Mouse (Mus musculus): ENCODE results near the gene 6430628N08Rik. TPM values are rescaled to one million over a fixed set of nuclear protein-coding genes. Genes with fewer than 3 reads are reported as not detected.

The 6430628N08Rik gene
- polyA plus RNA-seq, 1 experiment: not detected

- H3K79me3 ChIP-seq (ENCODE audit: low read depth): no peaks in the 10 kb centered on the region
- H3K36me3 ChIP-seq (ENCODE audit: control insufficient read depth, insufficient read depth): peaks cover 16% of the 10 kb centered on the region
- no peak overlapping the region for H3K4me3 ChIP-seq (ENCODE audit: insufficient read depth, poor library complexity, severe bottlenecking)
- H3K79me2 ChIP-seq (ENCODE audit: control insufficient read depth, insufficient read depth): no peaks in the 10 kb centered on the region
- TF ChIP-seq MYOD1 (IDR thresholded peaks at IDR 0.05; ENCODE audit: control insufficient read depth, insufficient read length, low read depth) (no peak), USF1 (IDR thresholded peaks at IDR 0.05; ENCODE audit: low read depth) (no peak), FOSL1 (IDR thresholded peaks at IDR 0.05; ENCODE audit: insufficient read depth, low read length, poor library complexity, severe bottlenecking) (no peak), MAX (IDR thresholded peaks at IDR 0.05) (no peak), CEBPB (IDR thresholded peaks at IDR 0.05; ENCODE audit: low read depth) (no peak), MYOG (IDR thresholded peaks at IDR 0.05; ENCODE audit: control insufficient read depth, extremely low read depth, insufficient read length) (no peak), CTCF (IDR thresholded peaks at IDR 0.05; ENCODE audit: control insufficient read depth, insufficient read depth, insufficient read length) (no peak)
- H3K27me3 ChIP-seq (ENCODE audit: control insufficient read depth, insufficient read depth, insufficient read length): no peaks in the 10 kb centered on the region
- H3ac ChIP-seq (ENCODE audit: control insufficient read depth, insufficient read length, low read depth): no peak overlapping the region
These were observed 33.1 kb upstream of the 6430628N08Rik start for GRCm38 (mm10) chr4:115857293-115857883.

- H3ac ChIP-seq (ENCODE audit: control insufficient read depth, insufficient read length, low read depth): no peak overlapping the region
- no peaks in the 10 kb centered on the region for H3K79me3 ChIP-seq (ENCODE audit: low read depth)
- no peaks in the 10 kb centered on the region for H3K79me2 ChIP-seq (ENCODE audit: control insufficient read depth, insufficient read depth)
- no peak for TF ChIP-seq CTCF (IDR thresholded peaks at IDR 0.05; ENCODE audit: control insufficient read depth, insufficient read depth, insufficient read length)
- no peak for TF ChIP-seq MYOD1 (IDR thresholded peaks at IDR 0.05; ENCODE audit: control insufficient read depth, insufficient read length, low read depth)
- TF ChIP-seq MAX (IDR thresholded peaks at IDR 0.05): no peak
- no peak for TF ChIP-seq USF1 (IDR thresholded peaks at IDR 0.05; ENCODE audit: low read depth)
- TF ChIP-seq CEBPB (IDR thresholded peaks at IDR 0.05; ENCODE audit: low read depth): no peak
- no peaks in the 10 kb centered on the region for H3K27me3 ChIP-seq (ENCODE audit: control insufficient read depth, insufficient read depth, insufficient read length)
- peaks cover 11% of the 10 kb centered on the region for H3K36me3 ChIP-seq (ENCODE audit: control insufficient read depth, insufficient read depth)
- H3K4me3 ChIP-seq (ENCODE audit: insufficient read depth, poor library complexity, severe bottlenecking): no peak overlapping the region
These were observed 27.1 kb upstream of the 6430628N08Rik start for GRCm38 (mm10) chr4:115863352-115863751.

GRCm38 (mm10) chr4:115863880-115864279 is 26.6 kb upstream of the 6430628N08Rik start:
- H3ac ChIP-seq (ENCODE audit: control insufficient read depth, insufficient read length, low read depth): no peak overlapping the region
- TF ChIP-seq MYOD1 (IDR thresholded peaks at IDR 0.05; ENCODE audit: control insufficient read depth, insufficient read length, low read depth) (no peak), CEBPB (IDR thresholded peaks at IDR 0.05; ENCODE audit: low read depth) (no peak), CTCF (IDR thresholded peaks at IDR 0.05; ENCODE audit: control insufficient read depth, insufficient read depth, insufficient read length) (no peak), FOSL1 (IDR thresholded peaks at IDR 0.05; ENCODE audit: insufficient read depth, low read length, poor library complexity, severe bottlenecking) (no peak), USF1 (IDR thresholded peaks at IDR 0.05; ENCODE audit: low read depth) (no peak), MAX (IDR thresholded peaks at IDR 0.05) (no peak), MYOG (IDR thresholded peaks at IDR 0.05; ENCODE audit: control insufficient read depth, extremely low read depth, insufficient read length) (no peak)
- peaks cover 11% of the 10 kb centered on the region for H3K36me3 ChIP-seq (ENCODE audit: control insufficient read depth, insufficient read depth)
- no peak overlapping the region for H3K4me3 ChIP-seq (ENCODE audit: insufficient read depth, poor library complexity, severe bottlenecking)
- H3K79me2 ChIP-seq (ENCODE audit: control insufficient read depth, insufficient read depth): no peaks in the 10 kb centered on the region
- H3K79me3 ChIP-seq (ENCODE audit: low read depth): no peaks in the 10 kb centered on the region
- no peaks in the 10 kb centered on the region for H3K27me3 ChIP-seq (ENCODE audit: control insufficient read depth, insufficient read depth, insufficient read length)

- no peaks in the 10 kb centered on the region for H3K27me3 ChIP-seq (ENCODE audit: control insufficient read depth, insufficient read depth, insufficient read length)
- no peaks in the 10 kb centered on the region for H3K79me3 ChIP-seq (ENCODE audit: low read depth)
- no peak overlapping the region for H3K4me3 ChIP-seq (ENCODE audit: insufficient read depth, poor library complexity, severe bottlenecking)
These were observed 20.8 kb upstream of the 6430628N08Rik start for GRCm38 (mm10) chr4:115869512-115870210.

GRCm38 (mm10) chr4:115873231-115873630 is 17.2 kb upstream of the 6430628N08Rik start:
- Histone ChIP-seq H3K4me3 (ENCODE audit: insufficient read depth, poor library complexity, severe bottlenecking) (no peak overlapping the region), H3K27me3 (ENCODE audit: control insufficient read depth, insufficient read depth, insufficient read length) (no peaks in the 10 kb centered on the region), H3K36me3 (ENCODE audit: control insufficient read depth, insufficient read depth) (peaks cover 19% of the 10 kb centered on the region), H3K79me3 (ENCODE audit: low read depth) (no peaks in the 10 kb centered on the region), H3ac (ENCODE audit: control insufficient read depth, insufficient read length, low read depth) (no peak overlapping the region), H3K79me2 (ENCODE audit: control insufficient read depth, insufficient read depth) (no peaks in the 10 kb centered on the region)
- TF ChIP-seq FOSL1 (IDR thresholded peaks at IDR 0.05; ENCODE audit: insufficient read depth, low read length, poor library complexity, severe bottlenecking) (no peak), MAX (IDR thresholded peaks at IDR 0.05) (no peak), MYOD1 (IDR thresholded peaks at IDR 0.05; ENCODE audit: control insufficient read depth, insufficient read length, low read depth) (no peak), USF1 (IDR thresholded peaks at IDR 0.05; ENCODE audit: low read depth) (no peak), CTCF (IDR thresholded peaks at IDR 0.05; ENCODE audit: control insufficient read depth, insufficient read depth, insufficient read length) (no peak), MYOG (IDR thresholded peaks at IDR 0.05; ENCODE audit: control insufficient read depth, extremely low read depth, insufficient read length) (no peak), CEBPB (IDR thresholded peaks at IDR 0.05; ENCODE audit: low read depth) (no peak)

More at GRCm38 (mm10) chr4:115869512-115870210, 20.8 kb upstream of the 6430628N08Rik start:
- Histone ChIP-seq H3K36me3 (ENCODE audit: control insufficient read depth, insufficient read depth) (peaks cover 19% of the 10 kb centered on the region), H3ac (ENCODE audit: control insufficient read depth, insufficient read length, low read depth) (no peak overlapping the region), H3K79me2 (ENCODE audit: control insufficient read depth, insufficient read depth) (no peaks in the 10 kb centered on the region)
- no peak for TF ChIP-seq MAX (IDR thresholded peaks at IDR 0.05)
- no peak for TF ChIP-seq MYOG (IDR thresholded peaks at IDR 0.05; ENCODE audit: control insufficient read depth, extremely low read depth, insufficient read length)
- TF ChIP-seq FOSL1 (IDR thresholded peaks at IDR 0.05; ENCODE audit: insufficient read depth, low read length, poor library complexity, severe bottlenecking): no peak
- no peak for TF ChIP-seq USF1 (IDR thresholded peaks at IDR 0.05; ENCODE audit: low read depth)
- no peak for TF ChIP-seq CEBPB (IDR thresholded peaks at IDR 0.05; ENCODE audit: low read depth)
- TF ChIP-seq MYOD1 (IDR thresholded peaks at IDR 0.05; ENCODE audit: control insufficient read depth, insufficient read length, low read depth): no peak
- TF ChIP-seq CTCF (IDR thresholded peaks at IDR 0.05; ENCODE audit: control insufficient read depth, insufficient read depth, insufficient read length): no peak

Data from C2C12 (cell line).